ENCODE assay signal across 9 mouse cellular contexts in genomic region chr9:67559603-67560002, GRCm38 (mm10). TPM values are rescaled to one million over a fixed set of nuclear protein-coding genes. Genes with fewer than 3 reads are reported as not detected.
DNase-seq lines count a peak whose midpoint lies in the region; ATAC-seq and TF ChIP-seq lines count a peak whose summit lies in the region.
"Had no signal": no experiment of that assay in that cellular context is flagged by ENCODE, and none has a peak within 500 bp of the region (broad histone marks: within the 10 kb centered on the region; RNA-seq: fewer than 3 reads in every experiment).

Gene Tln2 (minus strand): TSS chr9:67559703.

- TF ChIP-seq POLR2A in thymus, adult 2 months (IDR thresholded peaks at IDR 0.05; ENCODE audit: control insufficient read depth, extremely low read depth, insufficient read depth, low read length, poor library complexity), result no peak

- no peaks in the 10 kb centered on the region for H3K36me3 ChIP-seq in kidney, embryonic 14.5 days (ENCODE audit: control insufficient read depth, insufficient read depth, low read length)
- 0 out of 2 replicates have a peak, but pooled peaks cover 6% of the 10 kb centered on the region for H3K36me3 ChIP-seq in embryonic facial prominence, embryonic 15.5 days
- peaks cover 10% of the 10 kb centered on the region; the same call in 1 of the 2 replicates for H3K36me3 ChIP-seq in limb, embryonic 13.5 days
- no peaks in the 10 kb centered on the region for H3K36me3 ChIP-seq in thymus, adult 2 months (ENCODE audit: control insufficient read depth, insufficient read depth, low read length)

- no peak within 1 kb of the TSS for H3K4me2 ChIP-seq in kidney, embryonic 14.5 days (replicated peaks; ENCODE audit: low read depth, low read length)
- H3K4me2 ChIP-seq in embryonic facial prominence, embryonic 15.5 days (replicated peaks), result no peak within 1 kb of the TSS
- no peak within 1 kb of the TSS for H3K4me2 ChIP-seq in limb, embryonic 13.5 days (replicated peaks)

- H3K9ac ChIP-seq in kidney, embryonic 14.5 days (ENCODE audit: low read depth, low read length), result no peak within 1 kb of the TSS
- no peak within 1 kb of the TSS for H3K9ac ChIP-seq in embryonic facial prominence, embryonic 15.5 days
- no peak within 1 kb of the TSS for H3K9ac ChIP-seq in limb, embryonic 13.5 days

- H3K9me3 ChIP-seq in kidney, embryonic 14.5 days (ENCODE audit: control insufficient read depth, low read length), result peaks cover 3% of the 10 kb centered on the region; the same call in 1 of the 2 replicates
- no peaks in the 10 kb centered on the region for H3K9me3 ChIP-seq in embryonic facial prominence, embryonic 15.5 days (replicated peaks)
- H3K9me3 ChIP-seq in limb, embryonic 13.5 days, result peaks cover 10% of the 10 kb centered on the region; the same call in 1 of the 2 replicates

- no peaks in the 10 kb centered on the region for H3K27me3 ChIP-seq in kidney, embryonic 14.5 days (ENCODE audit: control insufficient read depth, insufficient read depth, low read length)
- H3K27me3 ChIP-seq in embryonic facial prominence, embryonic 15.5 days, result no peaks in the 10 kb centered on the region
- H3K27me3 ChIP-seq in limb, embryonic 13.5 days, result no peaks in the 10 kb centered on the region
- no peaks in the 10 kb centered on the region for H3K27me3 ChIP-seq in thymus, adult 2 months (ENCODE audit: control insufficient read depth, insufficient read depth, low read length)
- H3K27me3 ChIP-seq: CH12.LX had no signal

- H3K4me3 ChIP-seq in kidney, embryonic 14.5 days (ENCODE audit: low read length), result no peak within 1 kb of the TSS
- no peak within 1 kb of the TSS for H3K4me3 ChIP-seq in embryonic facial prominence, embryonic 15.5 days (replicated peaks)
- no peak within 1 kb of the TSS for H3K4me3 ChIP-seq in limb, embryonic 13.5 days
- no peak within 1 kb of the TSS for H3K4me3 ChIP-seq in thymus, adult 2 months (ENCODE audit: control insufficient read depth, insufficient read depth, low read length)

- H3K27ac ChIP-seq in kidney, embryonic 14.5 days (ENCODE audit: low read depth, low read length), result no peak within 1 kb of the TSS
- H3K27ac ChIP-seq in embryonic facial prominence, embryonic 15.5 days (replicated peaks), result no peak within 1 kb of the TSS
- H3K27ac ChIP-seq in limb, embryonic 13.5 days, result no peak within 1 kb of the TSS
- no peak within 1 kb of the TSS for H3K27ac ChIP-seq in thymus, adult 2 months (ENCODE audit: control insufficient read depth, insufficient read depth, low read length)

- no peak for DNase-seq in kidney, adult 18-20 months
- no peak for DNase-seq in heart, postnatal 10 days
- DNase-seq in urinary bladder, postnatal 36 days (ENCODE audit: low spot score in 2 of 2), result no peak
- no peak for DNase-seq in thymus, adult 2 months

- 93% methylated on average over 4 of the region's 4 CpGs for WGBS in kidney, embryonic 14.5 days
- WGBS in embryonic facial prominence, embryonic 15.5 days, result 94% methylated on average over 4 of the region's 4 CpGs
- 91% methylated on average over 4 of the region's 4 CpGs for WGBS in limb, embryonic 13.5 days
- WGBS in thymus, adult 2 months, result 93% methylated on average over 4 of the region's 4 CpGs

- TF ChIP-seq CTCF in thymus, adult 2 months (IDR thresholded peaks at IDR 0.05; ENCODE audit: borderline replicate concordance, control insufficient read depth, extremely low read depth, insufficient read depth, low read length, poor library complexity), result no peak

- intact Hi-C loops in heart, postnatal 10 days (cut with DNase I), result no loop called here

- ATAC-seq in kidney, embryonic 14.5 days (ENCODE audit: low FRiP score, low TSS enrichment), result no peak
- ATAC-seq in embryonic facial prominence, embryonic 15.5 days (ENCODE audit: insufficient number of reproducible peaks, low FRiP score, low TSS enrichment, low read depth), result no peak
- no peak for ATAC-seq in limb, embryonic 13.5 days (ENCODE audit: low FRiP score, low read depth)
- no peak for ATAC-seq in megakaryocyte-erythroid progenitor cell, adult 5-6 weeks (replicated peaks; ENCODE audit: low FRiP score, low TSS enrichment, poor library complexity, severe bottlenecking)

- H3K4me1 ChIP-seq in kidney, embryonic 14.5 days (ENCODE audit: control insufficient read depth, insufficient read depth, low read length), result no peaks in the 10 kb centered on the region
- no peaks in the 10 kb centered on the region for H3K4me1 ChIP-seq in embryonic facial prominence, embryonic 15.5 days
- H3K4me1 ChIP-seq in limb, embryonic 13.5 days, result no peaks in the 10 kb centered on the region
- H3K4me1 ChIP-seq in thymus, adult 2 months (replicated peaks; ENCODE audit: control insufficient read depth, insufficient read depth, low read length), result no peaks in the 10 kb centered on the region

RNA-seq across cellular contexts. Expression of gene Tln2, which starts in this region (rescaled TPM):
- polyA plus RNA-seq in kidney, embryonic 14.5 days (2014; fragmentation: Nextera tagmentation; extraction: Ambion mirVana), result 18.7 and 24.0 TPM in 2 replicates
- polyA plus RNA-seq in embryonic facial prominence, embryonic 15.5 days (2015; fragmentation: Nextera tagmentation; extraction: Ambion mirVana), result 33.9 and 37.2 TPM in 2 replicates
- 10 to 100 TPM; 86.0 to 96.7 TPM for total RNA-seq in heart, postnatal 10 days (2021)
- 44.5 and 47.6 TPM in 2 replicates for polyA plus RNA-seq in limb, embryonic 13.5 days (2015; fragmentation: Nextera tagmentation; extraction: Ambion mirVana)
- 2.2 and 3.7 TPM in 2 replicates for polyA plus RNA-seq in thymus, adult 2 months (2012; rRNA removed)
- not detected in 2 replicates for total RNA-seq in megakaryocyte-erythroid progenitor cell, adult 5-6 weeks (2014; fragmentation: Nextera tagmentation)
- 0.50 TPM in 1 of 2 replicates, not detected in the other for total RNA-seq in megakaryocyte-erythroid progenitor cell, adult 5-6 weeks (2017)

Comparison
In these comparisons a context has a peak if more than half of its experiments do, and no peak if none do; other contexts are left out.
1. RNA of gene Tln2 (total RNA-seq): 86.0 to 96.7 TPM in heart, postnatal 10 days; 0.50 TPM in megakaryocyte-erythroid progenitor cell, adult 5-6 weeks; every median in the first group is over 10 times any median in the second.